Mouse (Mus musculus) mouse embryonic stem cell (cell line): ENCODE measurements around the gene Cbs.

Experiments used
- in situ Hi-C, 2 experiments: fragments of 300-500 bp; cut with MboI; formaldehyde crosslinking; loops; 1 replicate in 1 of 2; 3 replicates in 1 of 2; pipeline ENCODE4 v1.14.3; 2019 to 2020; ENCODE audit warnings: low sequenced_read_pairs in 2 of 2, low pct_unique_long_range_greater_than_20kb in 1 of 2, mixed read lengths in 1 of 2; ENCODE audit not compliant: unreplicated experiment in 1 of 2

Cbs gene

GRCm38 (mm10) chr17:31565141-31566056 is 71.6 kb downstream of the Cbs start:
- in situ Hi-C loops, result no loop called here

GRCm38 (mm10) chr17:31564858-31565140 is 72.2 kb downstream of the Cbs start:
- in situ Hi-C loops, result no loop called here

GRCm38 (mm10) chr17:31564015-31564857 is 72.8 kb downstream of the Cbs start, which contains the start of gene Pknox1:
Gene Pknox1 (plus strand): TSS chr17:31564734.
- in situ Hi-C loops, result no loop called here

- in situ Hi-C loops, result no loop called here
These were observed 73.4 kb downstream of the Cbs start for GRCm38 (mm10) chr17:31563632-31564014.

- in situ Hi-C loops, result no loop called here
These were observed 77.8 kb downstream of the Cbs start for GRCm38 (mm10) chr17:31559021-31559789.
